8 mouse cellular contexts compared by ENCODE assay signal in the genomic region with DNA sequence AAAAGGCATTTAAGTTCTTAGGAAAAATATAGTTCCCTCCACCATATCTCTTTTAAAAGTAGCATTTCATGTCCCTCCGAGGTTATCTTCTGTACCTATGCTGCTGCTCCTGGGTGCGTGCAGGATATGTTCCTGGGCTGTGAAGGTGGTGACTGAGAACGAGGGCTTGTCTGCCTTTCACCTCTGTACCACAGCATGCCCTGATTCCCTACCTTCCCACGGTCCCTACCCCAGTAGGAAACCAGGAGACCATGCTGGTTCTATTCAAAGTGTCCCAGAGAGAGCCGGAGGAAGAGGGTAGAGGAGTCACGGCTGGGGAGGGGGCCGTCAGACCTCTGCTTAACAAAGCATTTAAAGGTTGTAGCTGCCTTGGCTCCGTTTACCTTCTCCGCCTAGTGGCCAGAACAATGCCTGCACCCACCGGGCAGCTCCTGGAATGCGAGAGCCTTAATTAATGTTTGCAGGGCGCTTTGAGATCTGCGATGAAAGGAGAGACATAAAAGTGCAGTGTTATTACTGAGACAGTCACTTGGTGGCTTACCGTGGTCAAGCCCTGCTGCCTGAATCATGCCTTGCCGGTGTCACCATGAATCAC. TPM values are rescaled to one million over a fixed set of nuclear protein-coding genes. Genes with fewer than 3 reads are reported as not detected.
A peak's percentile ranks its signal among the peaks of the same experiment; 100 is the strongest.
DNase-seq lines count a peak whose midpoint lies in the region; ATAC-seq and TF ChIP-seq lines count a peak whose summit lies in the region.

No protein-coding gene starts in this region.

- H3K27me3 ChIP-seq in heart, adult 2 months (ENCODE audit: control insufficient read depth, insufficient read depth, low read length) = peaks cover 4% of the 10 kb centered on the region; the same call in 1 of the 2 replicates
- peaks cover 23% of the 10 kb centered on the region for H3K27me3 ChIP-seq in embryonic facial prominence, embryonic 14.5 days (replicated peaks; ENCODE audit: control insufficient read depth, insufficient read depth, low read length)
- peaks cover 22% of the 10 kb centered on the region for H3K27me3 ChIP-seq in hindbrain, embryonic 16.5 days (replicated peaks; ENCODE audit: control insufficient read depth, insufficient read depth, low read length)
- peaks cover 75% of the 10 kb centered on the region for H3K27me3 ChIP-seq in liver, embryonic 15.5 days

- TF ChIP-seq CTCF in heart, adult 2 months (IDR thresholded peaks at IDR 0.05) = peak; percentile 77

- TF ChIP-seq POLR2A in heart, adult 2 months (IDR thresholded peaks at IDR 0.05; ENCODE audit: insufficient read depth, low read depth, low read length) = no peak

- no peaks in the 10 kb centered on the region for H3K9me3 ChIP-seq in embryonic facial prominence, embryonic 14.5 days (ENCODE audit: control insufficient read depth, low read length)
- no peaks in the 10 kb centered on the region for H3K9me3 ChIP-seq in hindbrain, embryonic 16.5 days (ENCODE audit: control insufficient read depth, low read length)
- no peaks in the 10 kb centered on the region for H3K9me3 ChIP-seq in liver, embryonic 15.5 days (replicated peaks)

- H3K9ac ChIP-seq in heart, adult 2 months (ENCODE audit: low read depth, low read length) = no peak overlapping the region
- H3K9ac ChIP-seq in embryonic facial prominence, embryonic 14.5 days (ENCODE audit: low read depth, low read length) = peak overlapping the region; percentile 14; the same call in 1 of the 2 replicates
- no peak overlapping the region for H3K9ac ChIP-seq in hindbrain, embryonic 16.5 days (ENCODE audit: low read depth, low read length)
- H3K9ac ChIP-seq in liver, embryonic 15.5 days = no peak overlapping the region

- TF ChIP-seq EP300 in heart, adult 2 months (IDR thresholded peaks at IDR 0.05; ENCODE audit: insufficient read depth, low read depth, low read length) = no peak

- H3K4me1 ChIP-seq in heart, adult 2 months (ENCODE audit: control insufficient read depth, insufficient read depth, low read length) = peaks cover 4% of the 10 kb centered on the region
- peaks cover 32% of the 10 kb centered on the region for H3K4me1 ChIP-seq in embryonic facial prominence, embryonic 14.5 days (ENCODE audit: control insufficient read depth, insufficient read depth, low read length)
- peaks cover 7% of the 10 kb centered on the region for H3K4me1 ChIP-seq in hindbrain, embryonic 16.5 days (ENCODE audit: control insufficient read depth, insufficient read depth, low read depth, low read length)
- peaks cover 6% of the 10 kb centered on the region; the same call in 1 of the 2 replicates for H3K4me1 ChIP-seq in liver, embryonic 15.5 days (replicated peaks)

- H3K36me3 ChIP-seq in heart, adult 2 months (ENCODE audit: control insufficient read depth, insufficient read depth, low read length) = no peaks in the 10 kb centered on the region
- no peaks in the 10 kb centered on the region for H3K36me3 ChIP-seq in embryonic facial prominence, embryonic 14.5 days (ENCODE audit: control insufficient read depth, insufficient read depth, low read length)
- H3K36me3 ChIP-seq in hindbrain, embryonic 16.5 days (ENCODE audit: control insufficient read depth, insufficient read depth, low read length) = no peaks in the 10 kb centered on the region
- no peaks in the 10 kb centered on the region for H3K36me3 ChIP-seq in liver, embryonic 15.5 days (replicated peaks)

- peak; percentile 31; the same call in 1 of the 2 replicates for ATAC-seq in embryonic facial prominence, embryonic 14.5 days (ENCODE audit: low read depth)
- peak; percentile 67 for ATAC-seq in hindbrain, embryonic 16.5 days
- ATAC-seq in liver, embryonic 15.5 days (ENCODE audit: insufficient read depth) = no peak
- ATAC-seq in neutrophil, adult 5-6 weeks (ENCODE audit: extremely low read depth, insufficient number of reproducible peaks, low FRiP score, poor library complexity, severe bottlenecking) = peak; percentile 42; the same call in 1 of the 2 replicates

- peak overlapping the region; percentile 44 for H3K4me2 ChIP-seq in embryonic facial prominence, embryonic 14.5 days (ENCODE audit: low read depth, low read length)
- peak overlapping the region; percentile 48 for H3K4me2 ChIP-seq in hindbrain, embryonic 16.5 days (ENCODE audit: low read length)
- peak overlapping the region; percentile 35; the same call in 1 of the 2 replicates for H3K4me2 ChIP-seq in liver, embryonic 15.5 days

- intact Hi-C loops in heart, adult 2 months (cut with DNase I) = no loop called here

- H3K79me2 ChIP-seq in heart, adult 2 months (replicated peaks; ENCODE audit: control insufficient read depth, insufficient read depth, low read length) = no peaks in the 10 kb centered on the region

- H3K27ac ChIP-seq in heart, adult 2 months = no peak overlapping the region
- H3K27ac ChIP-seq in embryonic facial prominence, embryonic 14.5 days (replicated peaks; ENCODE audit: low read depth, low read length) = no peak overlapping the region
- no peak overlapping the region for H3K27ac ChIP-seq in hindbrain, embryonic 16.5 days (ENCODE audit: low read depth, low read length)
- H3K27ac ChIP-seq in liver, embryonic 15.5 days (replicated peaks) = no peak overlapping the region

- 4% methylated on average over 15 of the region's 15 CpGs for WGBS in heart, adult 2 months
- 2% methylated on average over 15 of the region's 15 CpGs for WGBS in embryonic facial prominence, embryonic 14.5 days
- 2% methylated on average over 15 of the region's 15 CpGs for WGBS in hindbrain, embryonic 16.5 days
- WGBS in liver, embryonic 15.5 days (ENCODE audit: insufficient replicate concordance) = 4% methylated on average over 15 of the region's 15 CpGs

- peak; percentile 21 to 48 for DNase-seq in heart, adult 2 months
- no peak for DNase-seq in heart, adult 11 months
- peak; percentile 66 for DNase-seq in Muller cell, postnatal 12 days (ENCODE audit: inconsistent ontology term)
- peak; percentile 48 for DNase-seq in embryonic facial prominence, embryonic 14.5 days (ENCODE audit: low spot score)
- no peak for DNase-seq in urinary bladder, adult 2 months (ENCODE audit: low spot score)

- no peak overlapping the region for H3K4me3 ChIP-seq in heart, adult 2 months
- peak overlapping the region; percentile 16; the same call in 1 of the 2 replicates for H3K4me3 ChIP-seq in embryonic facial prominence, embryonic 14.5 days (ENCODE audit: low read depth, low read length)
- H3K4me3 ChIP-seq in hindbrain, embryonic 16.5 days (ENCODE audit: low read length) = peak overlapping the region; percentile 16
- H3K4me3 ChIP-seq in liver, embryonic 15.5 days (replicated peaks) = no peak overlapping the region

RNA-seq across cellular contexts. Expression of gene Lrrc15, which starts 0.8 kb away (rescaled TPM):
- under 1 TPM; 0.07 to 0.08 TPM for total RNA-seq in heart, adult 2 months (2021)
- 0.06 and 0.09 TPM in 2 replicates for polyA plus RNA-seq in heart, adult 2 months (2012; rRNA removed)
- 2.3 and 2.7 TPM in 2 replicates for polyA plus RNA-seq in embryonic facial prominence, embryonic 14.5 days (2014; fragmentation: Nextera tagmentation; extraction: Ambion mirVana)
- polyA plus RNA-seq in hindbrain, embryonic 16.5 days (2015; fragmentation: Nextera tagmentation; extraction: Ambion mirVana) = 0.32 and 0.40 TPM in 2 replicates
- 0.03 TPM in 2 replicates for polyA plus RNA-seq in liver, embryonic 15.5 days (2015; fragmentation: Nextera tagmentation; extraction: Ambion mirVana)
- not detected in 2 replicates for total RNA-seq in neutrophil, adult 5-6 weeks (2017)
- 0.13 and 0.15 TPM in 2 replicates for polyA plus RNA-seq in urinary bladder, adult 2 months (2012; rRNA removed)

RNA-seq across cellular contexts. Expression of gene Cpn2, which starts 16.5 kb away (rescaled TPM):
- under 1 TPM; 0.10 to 0.11 TPM for total RNA-seq in heart, adult 2 months (2021)
- polyA plus RNA-seq in heart, adult 2 months (2012; rRNA removed) = 0.64 and 0.88 TPM in 2 replicates
- polyA plus RNA-seq in embryonic facial prominence, embryonic 14.5 days (2014; fragmentation: Nextera tagmentation; extraction: Ambion mirVana) = 0.05 TPM in 1 of 2 replicates, not detected in the other
- polyA plus RNA-seq in hindbrain, embryonic 16.5 days (2015; fragmentation: Nextera tagmentation; extraction: Ambion mirVana) = not detected in 2 replicates
- 3.6 and 3.7 TPM in 2 replicates for polyA plus RNA-seq in liver, embryonic 15.5 days (2015; fragmentation: Nextera tagmentation; extraction: Ambion mirVana)
- 0.12 TPM in 1 of 2 replicates, not detected in the other for total RNA-seq in neutrophil, adult 5-6 weeks (2017)
- polyA plus RNA-seq in urinary bladder, adult 2 months (2012; rRNA removed) = not detected in 2 replicates

RNA-seq across cellular contexts. Expression of gene Gp5, which starts 26.7 kb away (rescaled TPM):
- 1 to 10 TPM in 1 of 2 experiments, under 1 TPM in 1; 0.39 to 2.3 TPM for total RNA-seq in heart, adult 2 months (2021)
- 0.61 and 1.5 TPM in 2 replicates for polyA plus RNA-seq in heart, adult 2 months (2012; rRNA removed)
- 0.32 and 0.56 TPM in 2 replicates for polyA plus RNA-seq in embryonic facial prominence, embryonic 14.5 days (2014; fragmentation: Nextera tagmentation; extraction: Ambion mirVana)
- 0.55 and 0.95 TPM in 2 replicates for polyA plus RNA-seq in hindbrain, embryonic 16.5 days (2015; fragmentation: Nextera tagmentation; extraction: Ambion mirVana)
- polyA plus RNA-seq in liver, embryonic 15.5 days (2015; fragmentation: Nextera tagmentation; extraction: Ambion mirVana) = 11.8 and 13.2 TPM in 2 replicates
- total RNA-seq in neutrophil, adult 5-6 weeks (2017) = 3.8 and 5.8 TPM in 2 replicates
- polyA plus RNA-seq in urinary bladder, adult 2 months (2012; rRNA removed) = 0.13 and 0.15 TPM in 2 replicates

Comparison
In these comparisons a context has a peak if more than half of its experiments do, and no peak if none do; other contexts are left out.
1. DNase-seq: peak in heart, adult 2 months (2 of 2), Muller cell, postnatal 12 days (single experiment) and embryonic facial prominence, embryonic 14.5 days (single experiment); none in heart, adult 11 months (single experiment) and urinary bladder, adult 2 months (single experiment).
2. H3K4me3 ChIP-seq: peak in embryonic facial prominence, embryonic 14.5 days (single experiment) and hindbrain, embryonic 16.5 days (single experiment); none in heart, adult 2 months (single experiment) and liver, embryonic 15.5 days (single experiment).
3. Peak in every context shown above with its lines, with median percentiles within 50 percentile points of each other: H3K4me2 ChIP-seq.